Mouse (Mus musculus): ENCODE data around the gene Scrt2.

The Scrt2 gene

GRCm38 (mm10) chr2:152081641-152082448 lies 516 bp downstream of the Scrt2 start:
- peak; percentile 60 for DNase-seq (ENCODE audit: low read depth)

- DNase-seq (ENCODE audit: low read depth) = no peak
Measured at GRCm38 (mm10) chr2:152082456-152083285, 1.3 kb downstream of the Scrt2 start.

- DNase-seq (ENCODE audit: low read depth) = no peak
Measured at GRCm38 (mm10) chr2:152083411-152083810, 2.1 kb downstream of the Scrt2 start.

- no peak for DNase-seq (ENCODE audit: low read depth)
Measured at GRCm38 (mm10) chr2:152084298-152084697, 3.0 kb downstream of the Scrt2 start.

GRCm38 (mm10) chr2:152085414-152085813 lies 4.1 kb downstream of the Scrt2 start:
- no peak for DNase-seq (ENCODE audit: low read depth)

- no peak for DNase-seq (ENCODE audit: low read depth)
Measured at GRCm38 (mm10) chr2:152086451-152086850, 5.1 kb downstream of the Scrt2 start.

- no peak for DNase-seq (ENCODE audit: low read depth)
Measured at GRCm38 (mm10) chr2:152087111-152087510, 5.8 kb downstream of the Scrt2 start.

GRCm38 (mm10) chr2:152089078-152089477 lies 7.7 kb downstream of the Scrt2 start:
- peak; percentile 50 for DNase-seq (ENCODE audit: low read depth)

GRCm38 (mm10) chr2:152089581-152089980 lies 8.3 kb downstream of the Scrt2 start:
- no peak for DNase-seq (ENCODE audit: low read depth)

GRCm38 (mm10) chr2:152090486-152090885 lies 9.2 kb downstream of the Scrt2 start:
- DNase-seq (ENCODE audit: low read depth) = no peak

GRCm38 (mm10) chr2:152091342-152092056 lies 10.2 kb downstream of the Scrt2 start:
- DNase-seq (ENCODE audit: low read depth) = no peak

GRCm38 (mm10) chr2:152092927-152093326 lies 11.6 kb downstream of the Scrt2 start:
- DNase-seq (ENCODE audit: low read depth) = no peak

GRCm38 (mm10) chr2:152093356-152093792 lies 12.0 kb downstream of the Scrt2 start:
- DNase-seq (ENCODE audit: low read depth) = peak; percentile 17

GRCm38 (mm10) chr2:152094856-152095545 lies 13.7 kb downstream of the Scrt2 start:
- DNase-seq (ENCODE audit: low read depth) = no peak

- DNase-seq (ENCODE audit: low read depth) = no peak
Measured at GRCm38 (mm10) chr2:152096922-152097321, 15.6 kb downstream of the Scrt2 start.

- DNase-seq (ENCODE audit: low read depth) = no peak
Measured at GRCm38 (mm10) chr2:152097916-152098315, 16.6 kb downstream of the Scrt2 start.

GRCm38 (mm10) chr2:152099538-152099937 lies 18.2 kb downstream of the Scrt2 start:
- no peak for DNase-seq (ENCODE audit: low read depth)

GRCm38 (mm10) chr2:152101761-152102160 lies 20.4 kb downstream of the Scrt2 start:
- no peak for DNase-seq (ENCODE audit: low read depth)

GRCm38 (mm10) chr2:152102369-152102768 lies 21.0 kb downstream of the Scrt2 start:
- DNase-seq (ENCODE audit: low read depth) = no peak

- DNase-seq (ENCODE audit: low read depth) = peak; percentile 25
Measured at GRCm38 (mm10) chr2:152104711-152105317, 23.5 kb downstream of the Scrt2 start.
